Mouse (Mus musculus) kidney, postnatal 25 days (tissue): ENCODE measurements at regions not wholly inside any gene's neighbourhood (a gene's known extent, or its start where the extent isn't known, plus 50 kb on each side); places are given as distances from the start of the nearest gene placed in this dataset.
"Not testable (repeated sequence)": the region's sequence is repeated elsewhere in the genome, so short reads cannot be mapped to it uniquely, and the experiment has no call there.

Source experiments
- DNase-seq, 2 experiments: peaks; one replicate each; pipeline ENCODE4 v3.0.0; 2021; ENCODE audit warnings: mixed read lengths in 2 of 2

GRCm38 (mm10) chr4:10344147-10344546 lies 530.2 kb upstream of the 2610301B20Rik start:
- no peak for DNase-seq

GRCm38 (mm10) chr4:10351876-10352627 lies 522.2 kb upstream of the 2610301B20Rik start:
- DNase-seq = no peak

- DNase-seq = no peak
Observed at GRCm38 (mm10) chr4:10357572-10357971, 516.7 kb upstream of the 2610301B20Rik start.

GRCm38 (mm10) chr4:10389790-10390189 lies 484.5 kb upstream of the 2610301B20Rik start:
- no peak for DNase-seq

- DNase-seq = no peak
Observed at GRCm38 (mm10) chr4:10397249-10397648, 477.0 kb upstream of the 2610301B20Rik start.

GRCm38 (mm10) chr4:10398075-10398474 lies 476.2 kb upstream of the 2610301B20Rik start:
- no peak for DNase-seq

GRCm38 (mm10) chr4:10399649-10400048 lies 474.6 kb upstream of the 2610301B20Rik start:
- DNase-seq = no peak

GRCm38 (mm10) chr4:10402928-10403327 lies 471.4 kb upstream of the 2610301B20Rik start:
- no peak for DNase-seq

- DNase-seq = no peak
Observed at GRCm38 (mm10) chr4:10404438-10404837, 469.9 kb upstream of the 2610301B20Rik start.

- no peak for DNase-seq
Observed at GRCm38 (mm10) chr4:10405102-10405501, 469.2 kb upstream of the 2610301B20Rik start.

- no peak for DNase-seq
Observed at GRCm38 (mm10) chr4:10414274-10414673, 460.0 kb upstream of the 2610301B20Rik start.

GRCm38 (mm10) chr4:10421354-10421753 lies 452.9 kb upstream of the 2610301B20Rik start:
- DNase-seq = no peak

- DNase-seq = no peak
Observed at GRCm38 (mm10) chr4:10434438-10434837, 439.9 kb upstream of the 2610301B20Rik start.

- DNase-seq = not testable (repeated sequence)
Observed at GRCm38 (mm10) chr4:10439921-10440320, 434.4 kb upstream of the 2610301B20Rik start.

GRCm38 (mm10) chr4:10459603-10460002 lies 414.7 kb upstream of the 2610301B20Rik start:
- DNase-seq = no peak

GRCm38 (mm10) chr4:10480936-10481335 lies 393.4 kb upstream of the 2610301B20Rik start:
- no peak for DNase-seq

GRCm38 (mm10) chr4:10508163-10508821 lies 366.0 kb upstream of the 2610301B20Rik start:
- peak in 1 of 2 experiments; percentile 15 for DNase-seq

- DNase-seq = no peak
Observed at GRCm38 (mm10) chr4:10510013-10510412, 364.3 kb upstream of the 2610301B20Rik start.

- no peak for DNase-seq
Observed at GRCm38 (mm10) chr4:10550711-10551305, 323.5 kb upstream of the 2610301B20Rik start.

- DNase-seq = no peak
Observed at GRCm38 (mm10) chr4:10553724-10554123, 320.6 kb upstream of the 2610301B20Rik start.

- no peak for DNase-seq
Observed at GRCm38 (mm10) chr4:10560078-10560477, 314.2 kb upstream of the 2610301B20Rik start.

GRCm38 (mm10) chr4:10604513-10604912 lies 269.8 kb upstream of the 2610301B20Rik start:
- no peak for DNase-seq

GRCm38 (mm10) chr4:10607855-10608576 lies 266.3 kb upstream of the 2610301B20Rik start:
- DNase-seq = no peak
